Mouse (Mus musculus) embryonic facial prominence, embryonic 11.5 days (tissue): ENCODE data around the gene Plekhb1. TPM values are rescaled to one million over a fixed set of nuclear protein-coding genes. Genes with fewer than 3 reads are reported as not detected.

Experiments used
- ATAC-seq: fragments of 200-750 bp; cut with Nextera tagmentation; replicated peaks from 2 replicates; pipeline ENCODE4 v1.8.0; 2017; ENCODE audit warnings: low read depth; ENCODE audit not compliant: insufficient number of reproducible peaks, low FRiP score, low TSS enrichment
- DNase-seq: peaks from one replicate; pipeline ENCODE4 v3.0.0-alpha.2; 2015; ENCODE audit warnings: low spot score
- H3K27ac ChIP-seq: fragments of 300-500 bp; sonication (generic); replicated peaks from 2 replicates; pipeline ENCODE4 v1.5.1; 2014; ENCODE audit warnings: mild to moderate bottlenecking, low read depth, low read length, control low read depth
- H3K27me3 ChIP-seq: fragments of 300-500 bp; sonication (generic); 2 replicates; pipeline ENCODE4 v1.6.1; 2014; ENCODE audit warnings: mild to moderate bottlenecking, low read length, moderate library complexity, mixed read lengths; ENCODE audit not compliant: control insufficient read depth, insufficient read depth
- H3K36me3 ChIP-seq: fragments of 300-500 bp; sonication (generic); replicated peaks from 2 replicates; pipeline ENCODE4 v1.6.1; 2014; ENCODE audit warnings: low read depth, mild to moderate bottlenecking, low read length, moderate library complexity, mixed read lengths; ENCODE audit not compliant: control insufficient read depth, insufficient read depth
- H3K4me1 ChIP-seq: fragments of 300-500 bp; sonication (generic); 2 replicates; pipeline ENCODE4 v1.6.1; 2014; ENCODE audit warnings: low read length, mixed read lengths; ENCODE audit not compliant: control insufficient read depth, insufficient read depth
- H3K4me2 ChIP-seq: fragments of 300-500 bp; sonication (generic); 2 replicates; pipeline ENCODE4 v1.6.1; 2014; ENCODE audit warnings: low read depth, mild to moderate bottlenecking, control low read depth, low read length, moderate library complexity
- H3K4me3 ChIP-seq: fragments of 300-500 bp; sonication (generic); 2 replicates; pipeline ENCODE4 v1.5.1; 2014; ENCODE audit warnings: low read depth, low read length, control low read depth
- H3K9ac ChIP-seq: fragments of 300-500 bp; sonication (generic); replicated peaks from 2 replicates; pipeline ENCODE4 v1.6.1; 2014; ENCODE audit warnings: mild to moderate bottlenecking, control low read depth, low read length
- H3K9me3 ChIP-seq: fragments of 300-500 bp; sonication (generic); replicated peaks from 2 replicates; pipeline ENCODE4 v1.6.1; 2016; ENCODE audit warnings: mild to moderate bottlenecking, low read length, inconsistent platforms, mixed read lengths; ENCODE audit not compliant: control insufficient read depth
- WGBS: fragments of 180-500 bp; shearing (Covaris S2); extraction: QIAGEN DNeasy Blood & Tissue Kit; methylation state at CpG from one replicate; pipeline ENCODE4 v1.1.7; 2014; 5-methylcytosine and 5-hydroxymethylcytosine counted together
- polyA plus RNA-seq: library from polyadenylated mRNA; unstranded; fragments of >200 nt; fragmentation: Nextera tagmentation; extraction: Ambion mirVana; gene quantifications from 2 replicates; pipeline ENCODE4 v1.2.1, GENCODE M21; 2014

Plekhb1 gene
- polyA plus RNA-seq, 1 experiment from 2014 or later = 4.1 TPM

- Histone ChIP-seq H3K4me3 (no peak overlapping the region), H3K4me2 (no peak overlapping the region), H3K27me3 (no peaks in the 10 kb centered on the region), H3K9me3 (no peaks in the 10 kb centered on the region), H3K27ac (no peak overlapping the region), H3K9ac (no peak overlapping the region), H3K36me3 (no peaks in the 10 kb centered on the region), H3K4me1 (no peaks in the 10 kb centered on the region)
- WGBS = 84% methylated on average over 5 of the region's 5 CpGs
- DNase-seq = no peak
- ATAC-seq = no peak
Observed at GRCm38 (mm10) chr7:100670646-100671045, 8.4 kb upstream of the Plekhb1 start.

- Histone ChIP-seq H3K4me1 (peaks cover 3% of the 10 kb centered on the region; the same call in 1 of the 2 replicates), H3K36me3 (no peaks in the 10 kb centered on the region), H3K27me3 (no peaks in the 10 kb centered on the region), H3K9ac (no peak overlapping the region), H3K27ac (no peak overlapping the region), H3K4me2 (no peak overlapping the region), H3K9me3 (no peaks in the 10 kb centered on the region), H3K4me3 (no peak overlapping the region)
- DNase-seq = no peak
- WGBS = 61% methylated on average over 11 of the region's 11 CpGs
- no peak for ATAC-seq
Observed at GRCm38 (mm10) chr7:100663729-100664304, 1.6 kb upstream of the Plekhb1 start.

- no peaks in the 10 kb centered on the region for H3K27me3 ChIP-seq
- ATAC-seq (peak; percentile 83), DNase-seq (peak; percentile 98)
- H3K27ac ChIP-seq = no peak overlapping the region
- H3K36me3 ChIP-seq = no peaks in the 10 kb centered on the region
- peaks cover 3% of the 10 kb centered on the region; the same call in 1 of the 2 replicates for H3K4me1 ChIP-seq
- H3K9ac ChIP-seq = no peak overlapping the region
- no peaks in the 10 kb centered on the region for H3K9me3 ChIP-seq
- 1% methylated on average over 13 of the region's 13 CpGs for WGBS
- H3K4me2 ChIP-seq = no peak overlapping the region
- no peak overlapping the region for H3K4me3 ChIP-seq
Observed at GRCm38 (mm10) chr7:100663190-100663589, 976 bp upstream of the Plekhb1 start.

GRCm38 (mm10) chr7:100661264-100661663 lies 950 bp downstream of the Plekhb1 start:
- Histone ChIP-seq H3K9me3 (no peaks in the 10 kb centered on the region), H3K9ac (no peak overlapping the region), H3K4me1 (peaks cover 3% of the 10 kb centered on the region; the same call in 1 of the 2 replicates), H3K4me2 (no peak overlapping the region), H3K27me3 (no peaks in the 10 kb centered on the region), H3K36me3 (no peaks in the 10 kb centered on the region), H3K27ac (no peak overlapping the region), H3K4me3 (no peak overlapping the region)
- WGBS = 84% methylated on average over 7 of the region's 7 CpGs
- ATAC-seq (no peak), DNase-seq (no peak)

GRCm38 (mm10) chr7:100658093-100658578 lies 4.1 kb downstream of the Plekhb1 start:
- ATAC-seq = peak; percentile 12; the same call in 1 of the 2 replicates
- H3K27ac ChIP-seq = no peak overlapping the region

GRCm38 (mm10) chr7:100656739-100657138 lies 5.5 kb downstream of the Plekhb1 start:
- no peaks in the 10 kb centered on the region for H3K27me3 ChIP-seq
- no peaks in the 10 kb centered on the region for H3K9me3 ChIP-seq
- H3K27ac ChIP-seq = no peak overlapping the region
- WGBS = 26% methylated on average over 5 of the region's 5 CpGs
- H3K4me2 ChIP-seq = no peak overlapping the region
- no peak overlapping the region for H3K4me3 ChIP-seq
- ATAC-seq (no peak), DNase-seq (no peak)
- no peak overlapping the region for H3K9ac ChIP-seq
- H3K36me3 ChIP-seq = no peaks in the 10 kb centered on the region
- H3K4me1 ChIP-seq = no peaks in the 10 kb centered on the region

More at GRCm38 (mm10) chr7:100658093-100658578, 4.1 kb downstream of the Plekhb1 start:
- Histone ChIP-seq H3K36me3 (no peaks in the 10 kb centered on the region), H3K27me3 (no peaks in the 10 kb centered on the region), H3K9me3 (no peaks in the 10 kb centered on the region), H3K9ac (no peak overlapping the region), H3K4me2 (peak overlapping the region; percentile 23; the same call in 1 of the 2 replicates), H3K4me3 (no peak overlapping the region), H3K4me1 (no peaks in the 10 kb centered on the region)
- WGBS = 23% methylated on average over 18 of the region's 18 CpGs
- DNase-seq = peak; percentile 65

GRCm38 (mm10) chr7:100654441-100654840 lies 7.8 kb downstream of the Plekhb1 start:
- H3K9ac ChIP-seq = no peak overlapping the region
- ATAC-seq (no peak), DNase-seq (no peak)
- no peaks in the 10 kb centered on the region for H3K27me3 ChIP-seq
- H3K4me1 ChIP-seq = no peaks in the 10 kb centered on the region
- no peak overlapping the region for H3K27ac ChIP-seq
- no peaks in the 10 kb centered on the region for H3K36me3 ChIP-seq
- no peaks in the 10 kb centered on the region for H3K9me3 ChIP-seq
- 84% methylated on average over 8 of the region's 8 CpGs for WGBS
- H3K4me2 ChIP-seq = no peak overlapping the region
- no peak overlapping the region for H3K4me3 ChIP-seq

- DNase-seq = peak; percentile 46
- peak overlapping the region; percentile 2; the same call in 1 of the 2 replicates for H3K4me2 ChIP-seq
- H3K36me3 ChIP-seq = no peaks in the 10 kb centered on the region
- H3K4me3 ChIP-seq = no peak overlapping the region
- 60% methylated on average over 9 of the region's 9 CpGs for WGBS
- H3K9me3 ChIP-seq = no peaks in the 10 kb centered on the region
- H3K27ac ChIP-seq = no peak overlapping the region
- peak; percentile 85 for ATAC-seq
- no peak overlapping the region for H3K9ac ChIP-seq
- no peaks in the 10 kb centered on the region for H3K27me3 ChIP-seq
- no peaks in the 10 kb centered on the region for H3K4me1 ChIP-seq
Observed at GRCm38 (mm10) chr7:100653480-100654266, 8.5 kb downstream of the Plekhb1 start.
